Mouse (Mus musculus) MEL (cell line): ENCODE data around the gene Ubfd1. TPM values are rescaled to one million over a fixed set of nuclear protein-coding genes. Genes with fewer than 3 reads are reported as not detected.
A peak's percentile ranks its signal among the peaks of the same experiment; 100 is the strongest.

Source experiments
- DNase-seq: peaks from one replicate; pipeline ENCODE4 v3.0.0; 2011; ENCODE audit warnings: low read depth, low spot score
- H3K27ac ChIP-seq: 2 replicates; pipeline ENCODE4 v1.5.1; 2012; ENCODE audit warnings: low read depth, mild to moderate bottlenecking, control low read depth, low read length, moderate library complexity; ENCODE audit not compliant: control insufficient read depth
- H3K27me3 ChIP-seq, 2 experiments: fragments of 150-350 bp in 1 of 2; sonication (generic) in 1 of 2; 2 replicates each; pipeline ENCODE4 v1.6.1; 2012; ENCODE audit warnings: low read length in 2 of 2, mild to moderate bottlenecking in 2 of 2, improper control_type of control experiment in 1 of 2, moderate library complexity in 1 of 2; ENCODE audit not compliant: insufficient read depth in 2 of 2, control insufficient read depth in 1 of 2
- H3K36me3 ChIP-seq, 2 experiments: 2 replicates each; pipeline ENCODE4 v1.6.1; 2012 to 2014; ENCODE audit warnings: low read length in 2 of 2, improper control_type of control experiment in 1 of 2, inconsistent platforms in 1 of 2, mild to moderate bottlenecking in 1 of 2; ENCODE audit not compliant: insufficient read depth in 2 of 2, control insufficient read depth in 1 of 2
- H3K4me1 ChIP-seq, 2 experiments: fragments of 150-350 bp in 1 of 2; sonication (generic) in 1 of 2; 2 replicates each; pipeline ENCODE4 v1.6.1; 2012; ENCODE audit warnings: low read length in 2 of 2, improper control_type of control experiment in 1 of 2, mild to moderate bottlenecking in 1 of 2; ENCODE audit not compliant: insufficient read depth in 2 of 2, control insufficient read depth in 1 of 2
- H3K4me3 ChIP-seq, 2 experiments: fragments of 150-350 bp in 1 of 2; sonication (generic) in 1 of 2; 2 replicates each; pipeline ENCODE4 v1.5.1; 2012; ENCODE audit warnings: low read depth in 2 of 2, low read length in 2 of 2, mild to moderate bottlenecking in 2 of 2, moderate library complexity in 2 of 2, control low read depth in 1 of 2, improper control_type of control experiment in 1 of 2; ENCODE audit not compliant: control insufficient read depth in 1 of 2, insufficient read depth in 1 of 2
- H3K79me2 ChIP-seq: 2 replicates; pipeline ENCODE4 v1.6.1; 2012; ENCODE audit warnings: mild to moderate bottlenecking, low read length, moderate library complexity; ENCODE audit not compliant: control insufficient read depth, poor library complexity, insufficient read depth
- H3K9ac ChIP-seq: 2 replicates; pipeline ENCODE4 v1.6.1; 2012; ENCODE audit warnings: low read depth, mild to moderate bottlenecking, control low read depth, low read length, moderate library complexity; ENCODE audit not compliant: control insufficient read depth, poor library complexity, severe bottlenecking
- H3K9me3 ChIP-seq: fragments of 150-350 bp; sonication (generic); replicated peaks from 2 replicates; pipeline ENCODE4 v1.6.1; 2012; ENCODE audit warnings: mild to moderate bottlenecking, low read length, improper control_type of control experiment, moderate library complexity; ENCODE audit not compliant: insufficient read depth
- BHLHE40 ChIP-seq: IDR thresholded peaks from 2 replicates; pipeline ENCODE4 v1.6.1; 2012; ENCODE audit warnings: low read depth, mild to moderate bottlenecking, inconsistent platforms, low read length, improper control_type of control experiment, borderline replicate concordance
- CTCF ChIP-seq, 3 experiments: IDR thresholded peaks in 2 of 3; conservative IDR thresholded peaks in 1 of 3; 2 replicates each; pipeline ENCODE4 v1.5.1; 2011 to 2012; ENCODE audit warnings: low read length in 3 of 3, low read depth in 2 of 3, mild to moderate bottlenecking in 2 of 3, improper control_type of control experiment in 1 of 3, inconsistent platforms in 1 of 3, mixed read lengths in 1 of 3, moderate library complexity in 1 of 3; ENCODE audit not compliant: control insufficient read depth in 1 of 3, insufficient read depth in 1 of 3, poor library complexity in 1 of 3, severe bottlenecking in 1 of 3
- ELF1 ChIP-seq: IDR thresholded peaks from 2 replicates; pipeline ENCODE4 v1.6.1; 2014; ENCODE audit warnings: low read depth, mild to moderate bottlenecking, inconsistent platforms, low read length, improper control_type of control experiment, moderate library complexity
- ETS1 ChIP-seq: IDR thresholded peaks from 2 replicates; pipeline ENCODE4 v1.6.1; 2012; ENCODE audit warnings: low read depth, mild to moderate bottlenecking, inconsistent platforms, low read length, improper control_type of control experiment, moderate library complexity
- GABPA ChIP-seq: IDR thresholded peaks from 2 replicates; pipeline ENCODE4 v1.6.1; 2012; ENCODE audit warnings: low read depth, mild to moderate bottlenecking, inconsistent platforms, low read length, improper control_type of control experiment, moderate library complexity
- KAT2A ChIP-seq: conservative IDR thresholded peaks from 2 replicates; pipeline ENCODE4 v1.6.1; 2012; ENCODE audit warnings: low read depth, low read length, improper control_type of control experiment, inconsistent platforms
- MYB ChIP-seq: IDR thresholded peaks from 2 replicates; pipeline ENCODE4 v1.6.1; 2011; ENCODE audit warnings: mild to moderate bottlenecking, low read depth, low read length, improper control_type of control experiment
- NRF1 ChIP-seq: IDR thresholded peaks from 2 replicates; pipeline ENCODE4 v1.6.1; 2014; ENCODE audit warnings: low read depth, mild to moderate bottlenecking, inconsistent platforms, low read length, improper control_type of control experiment, moderate library complexity; ENCODE audit not compliant: poor library complexity, insufficient read depth, severe bottlenecking
- POLR2AphosphoS2 ChIP-seq: IDR thresholded peaks from 2 replicates; pipeline ENCODE4 v1.6.1; 2011; ENCODE audit warnings: low read length, improper control_type of control experiment
- RAD21 ChIP-seq: IDR thresholded peaks from 2 replicates; pipeline ENCODE4 v1.6.1; 2011; ENCODE audit warnings: mild to moderate bottlenecking, low read depth, low read length, improper control_type of control experiment
- RCOR1 ChIP-seq: IDR thresholded peaks from 2 replicates; pipeline ENCODE4 v1.6.1; 2012; ENCODE audit warnings: low read depth, mild to moderate bottlenecking, inconsistent platforms, low read length, improper control_type of control experiment
- SMC3 ChIP-seq: IDR thresholded peaks from 2 replicates; pipeline ENCODE4 v1.6.1; 2011; ENCODE audit warnings: low read depth, low read length, improper control_type of control experiment
- TAL1 ChIP-seq: IDR thresholded peaks from 2 replicates; pipeline ENCODE4 v1.6.1; 2012; ENCODE audit warnings: mild to moderate bottlenecking, inconsistent platforms, low read length, moderate library complexity, mixed read lengths
- TCF12 ChIP-seq: IDR thresholded peaks from 2 replicates; pipeline ENCODE4 v1.6.1; 2014; ENCODE audit warnings: low read depth, mild to moderate bottlenecking, inconsistent platforms, low read length, improper control_type of control experiment, moderate library complexity
- UBTF ChIP-seq: IDR thresholded peaks from 2 replicates; pipeline ENCODE4 v1.6.1; 2012; ENCODE audit warnings: low read depth, mild to moderate bottlenecking, inconsistent platforms, low read length, improper control_type of control experiment, moderate library complexity, borderline replicate concordance; ENCODE audit not compliant: insufficient read depth
- ZC3H11A ChIP-seq: IDR thresholded peaks from 2 replicates; pipeline ENCODE4 v1.6.1; 2012; ENCODE audit warnings: low read depth, mild to moderate bottlenecking, inconsistent platforms, low read length, improper control_type of control experiment
- ZMIZ1 ChIP-seq: IDR thresholded peaks from 2 replicates; pipeline ENCODE4 v1.6.1; 2012; ENCODE audit warnings: low read depth, mild to moderate bottlenecking, inconsistent platforms, low read length, improper control_type of control experiment, moderate library complexity
- polyA plus RNA-seq, 2 experiments: library from polyadenylated mRNA; stranded (reverse) in 1 of 2; unstranded in 1 of 2; fragments of >175 nt in 1 of 2; fragments of >200 nt in 1 of 2; gene quantifications; 2 replicates each; pipeline versions ENCODE4 v1.2.1 to v1.2.4; 2012; ENCODE audit warnings: low replicate concordance in 2 of 2, low read depth in 1 of 2; ENCODE audit not compliant: insufficient read length in 2 of 2, insufficient read depth in 1 of 2, missing spikeins in 1 of 2
- total RNA-seq: library from RNA; depleted of rRNA; stranded (reverse); fragments of 300-350 nt; gene quantifications from 2 replicates; pipeline ENCODE4 v1.2.3, GENCODE M21; 2012

Ubfd1 gene
- total and polyA plus RNA-seq, 3 experiments, result 31.2 to 33.8 TPM; not detected in 1

- Histone ChIP-seq H3K27me3 (no peaks in the 10 kb centered on the region), H3K4me3 (no peak overlapping the region), H3K79me2 (no peaks in the 10 kb centered on the region), H3K27ac (no peak overlapping the region), H3K9ac (no peak overlapping the region), H3K9me3 (no peaks in the 10 kb centered on the region), H3K4me1 (no peaks in the 10 kb centered on the region), H3K36me3 (peaks cover 0 to 2% of the 10 kb centered on the region in 2 experiments; a peak in 1 of 4 replicates)
- peak; percentile 57 for DNase-seq
- no peak for TF ChIP-seq RCOR1
- TF ChIP-seq ZC3H11A, result 0 out of 2 replicates have a peak, but pooled peaks have one; percentile 12
- TF ChIP-seq MYB, result no peak
- TF ChIP-seq CTCF (IDR thresholded peaks at IDR 0.05 in 2 of 3, conservative IDR thresholded peaks at IDR 0.05 in 1 of 3; ENCODE audit: control insufficient read depth in 1 of 3, insufficient read depth in 1 of 3, low read depth in 2 of 3, low read length in 3 of 3, poor library complexity in 1 of 3, severe bottlenecking in 1 of 3), result peak; percentile 39 to 61 (median 52)
- TF ChIP-seq SMC3, result peak; percentile 56
- no peak for TF ChIP-seq GABPA
- no peak for TF ChIP-seq TAL1
- TF ChIP-seq RAD21, result peak; percentile 52
- TF ChIP-seq TCF12, result no peak
- TF ChIP-seq NRF1, result no peak
- TF ChIP-seq, all 39 proteins: peak for 4
Measured at GRCm38 (mm10) chr7:122034348-122034747, 32.6 kb upstream of the Ubfd1 start.

GRCm38 (mm10) chr7:122044106-122044505 lies 22.9 kb upstream of the Ubfd1 start:
- H3K79me2 ChIP-seq, result no peaks in the 10 kb centered on the region
- peaks cover 0 to 24% of the 10 kb centered on the region in 2 experiments; a peak in 2 of 4 replicates for H3K36me3 ChIP-seq
- H3K9ac ChIP-seq, result no peak overlapping the region
- no peak overlapping the region for H3K27ac ChIP-seq
- H3K4me1 ChIP-seq, result peaks cover 12 to 24% of the 10 kb centered on the region in 2 experiments
- H3K9me3 ChIP-seq, result no peaks in the 10 kb centered on the region
- H3K27me3 ChIP-seq, result no peaks in the 10 kb centered on the region
- TF ChIP-seq KAT2A (no peak), CTCF (IDR thresholded peaks at IDR 0.05 in 2 of 3, conservative IDR thresholded peaks at IDR 0.05 in 1 of 3; ENCODE audit: control insufficient read depth in 1 of 3, insufficient read depth in 1 of 3, low read depth in 2 of 3, low read length in 3 of 3, poor library complexity in 1 of 3, severe bottlenecking in 1 of 3) (no peak), RAD21 (no peak), ELF1 (no peak), ZMIZ1 (no peak), UBTF (no peak), ETS1 (no peak), POLR2AphosphoS2 (no peak), BHLHE40 (no peak)
- no peak for DNase-seq
- H3K4me3 ChIP-seq, result no peak overlapping the region
